ENCODE assay signal across 8 mouse cellular contexts in genomic region chr2:32914362-32914761, GRCm38 (mm10). TPM values are rescaled to one million over a fixed set of nuclear protein-coding genes. Genes with fewer than 3 reads are reported as not detected.
DNase-seq lines count a peak whose midpoint lies in the region; ATAC-seq lines count a peak whose summit lies in the region.

No protein-coding gene starts in this region.

- H3K9me3 ChIP-seq in heart, embryonic 14.5 days (ENCODE audit: control insufficient read depth, low read length), result no peaks in the 10 kb centered on the region
- H3K9me3 ChIP-seq in liver, embryonic 11.5 days (ENCODE audit: control insufficient read depth, low read length), result no peaks in the 10 kb centered on the region
- no peaks in the 10 kb centered on the region for H3K9me3 ChIP-seq in stomach, embryonic 14.5 days (ENCODE audit: control insufficient read depth, low read depth, low read length)

- 62% methylated on average over 5 of the region's 5 CpGs for WGBS in heart, embryonic 14.5 days
- WGBS in liver, embryonic 11.5 days, result 74% methylated on average over 5 of the region's 5 CpGs
- 59% methylated on average over 5 of the region's 5 CpGs for WGBS in stomach, embryonic 14.5 days

- H3K27me3 ChIP-seq in heart, embryonic 14.5 days (ENCODE audit: control insufficient read depth, insufficient read depth, low read length), result no peaks in the 10 kb centered on the region
- no peaks in the 10 kb centered on the region for H3K27me3 ChIP-seq in liver, embryonic 11.5 days (replicated peaks; ENCODE audit: control insufficient read depth, insufficient read depth, low read length)
- no peaks in the 10 kb centered on the region for H3K27me3 ChIP-seq in stomach, embryonic 14.5 days (ENCODE audit: control insufficient read depth, insufficient read depth, low read length)

- H3K9ac ChIP-seq in heart, embryonic 14.5 days (ENCODE audit: low read length), result peak overlapping the region; percentile 64
- H3K9ac ChIP-seq in liver, embryonic 11.5 days (ENCODE audit: low read depth, low read length), result no peak overlapping the region
- H3K9ac ChIP-seq in stomach, embryonic 14.5 days (replicated peaks; ENCODE audit: low read depth, low read length), result 0 out of 2 replicates have a peak overlapping the region, but pooled peaks have one; percentile 18

- peak; percentile 53 for DNase-seq in ovary, postnatal 36 days (ENCODE audit: low spot score)
- no peak for DNase-seq in ovary, adult 18-20 months (ENCODE audit: low spot score)
- DNase-seq in liver, embryonic 11.5 days (ENCODE audit: low spot score), result no peak
- no peak for DNase-seq in spleen, postnatal 10 days (ENCODE audit: low spot score in 2 of 2)
- DNase-seq in frontal cortex, postnatal 10 days (ENCODE audit: low spot score in 2 of 2), result no peak

- peak overlapping the region; percentile 21 for H3K4me2 ChIP-seq in heart, embryonic 14.5 days (ENCODE audit: low read length)
- H3K4me2 ChIP-seq in liver, embryonic 11.5 days, result no peak overlapping the region
- no peak overlapping the region for H3K4me2 ChIP-seq in stomach, embryonic 14.5 days (replicated peaks; ENCODE audit: low read depth, low read length)

- no peak overlapping the region for H3K4me3 ChIP-seq in heart, embryonic 14.5 days (ENCODE audit: control insufficient read depth in 1 of 2, insufficient read depth in 1 of 2, low read depth in 1 of 2, low read length in 2 of 2)
- H3K4me3 ChIP-seq in liver, embryonic 11.5 days (ENCODE audit: low read depth, low read length), result no peak overlapping the region
- no peak overlapping the region for H3K4me3 ChIP-seq in stomach, embryonic 14.5 days (ENCODE audit: low read depth, low read length)

- H3K4me1 ChIP-seq in heart, embryonic 14.5 days (ENCODE audit: control insufficient read depth in 2 of 2, insufficient read depth in 2 of 2, low read length in 2 of 2), result peaks cover 18 to 25% of the 10 kb centered on the region in 2 experiments
- peaks cover 21% of the 10 kb centered on the region for H3K4me1 ChIP-seq in liver, embryonic 11.5 days (replicated peaks; ENCODE audit: control insufficient read depth, insufficient read depth, low read length)
- H3K4me1 ChIP-seq in stomach, embryonic 14.5 days (ENCODE audit: control insufficient read depth, insufficient read depth, low read length), result peaks cover 15% of the 10 kb centered on the region

- peak overlapping the region; percentile 93 to 97 for H3K27ac ChIP-seq in heart, embryonic 14.5 days (replicated peaks in 1 of 2; ENCODE audit: control insufficient read depth in 1 of 2, insufficient read depth in 1 of 2, low read depth in 2 of 2, low read length in 2 of 2)
- peak overlapping the region; percentile 51 for H3K27ac ChIP-seq in liver, embryonic 11.5 days (ENCODE audit: low read depth, low read length)
- H3K27ac ChIP-seq in stomach, embryonic 14.5 days (ENCODE audit: low read length), result peak overlapping the region; percentile 85

- peak; percentile 5; the same call in 1 of the 2 replicates for ATAC-seq in heart, embryonic 14.5 days (ENCODE audit: insufficient number of reproducible peaks, insufficient read depth, low FRiP score, low read depth)
- ATAC-seq in liver, embryonic 11.5 days (replicated peaks; ENCODE audit: low FRiP score), result no peak
- ATAC-seq in stomach, embryonic 14.5 days (ENCODE audit: insufficient number of reproducible peaks, insufficient read depth, low FRiP score, low read depth), result peak; percentile 54
- no peak for ATAC-seq in granulocyte monocyte progenitor cell, adult 5-6 weeks (replicated peaks; ENCODE audit: poor library complexity, severe bottlenecking)

- H3K36me3 ChIP-seq in heart, embryonic 14.5 days (ENCODE audit: control insufficient read depth, insufficient read depth, low read length), result peaks cover 72% of the 10 kb centered on the region
- peaks cover 4% of the 10 kb centered on the region for H3K36me3 ChIP-seq in liver, embryonic 11.5 days (ENCODE audit: control insufficient read depth, insufficient read depth, low read length)
- peaks cover 41% of the 10 kb centered on the region for H3K36me3 ChIP-seq in stomach, embryonic 14.5 days (ENCODE audit: control insufficient read depth, insufficient read depth, low read length)

RNA-seq across cellular contexts. Expression of gene Fam129b, which starts 38.4 kb away (rescaled TPM):
- 18.1 and 25.1 TPM in 2 replicates for polyA plus RNA-seq in heart, embryonic 14.5 days (2014; fragmentation: Nextera tagmentation; extraction: Ambion mirVana)
- polyA plus RNA-seq in liver, embryonic 11.5 days (2014; fragmentation: Nextera tagmentation; extraction: Ambion mirVana), result 11.1 and 11.9 TPM in 2 replicates
- polyA plus RNA-seq in stomach, embryonic 14.5 days (2014; fragmentation: Nextera tagmentation; extraction: Ambion mirVana), result 31.9 and 34.7 TPM in 2 replicates
- 7.9 and 20.5 TPM in 2 replicates for total RNA-seq in granulocyte monocyte progenitor cell, adult 5-6 weeks (2014; fragmentation: Nextera tagmentation)
- 6.2 and 9.6 TPM in 2 replicates for total RNA-seq in granulocyte monocyte progenitor cell, adult 5-6 weeks (2017)

RNA-seq across cellular contexts. Expression of gene Rpl12, which starts 47.0 kb away (rescaled TPM):
- 112 and 129 TPM in 2 replicates for polyA plus RNA-seq in heart, embryonic 14.5 days (2014; fragmentation: Nextera tagmentation; extraction: Ambion mirVana)
- 276 and 295 TPM in 2 replicates for polyA plus RNA-seq in liver, embryonic 11.5 days (2014; fragmentation: Nextera tagmentation; extraction: Ambion mirVana)
- polyA plus RNA-seq in stomach, embryonic 14.5 days (2014; fragmentation: Nextera tagmentation; extraction: Ambion mirVana), result 232 and 269 TPM in 2 replicates
- total RNA-seq in granulocyte monocyte progenitor cell, adult 5-6 weeks (2014; fragmentation: Nextera tagmentation), result 3,079 and 3,298 TPM in 2 replicates
- total RNA-seq in granulocyte monocyte progenitor cell, adult 5-6 weeks (2017), result 2,139 and 2,991 TPM in 2 replicates

RNA-seq across cellular contexts. Expression of gene Lrsam1, which starts 47.1 kb away (rescaled TPM):
- polyA plus RNA-seq in heart, embryonic 14.5 days (2014; fragmentation: Nextera tagmentation; extraction: Ambion mirVana), result 6.3 and 7.4 TPM in 2 replicates
- polyA plus RNA-seq in liver, embryonic 11.5 days (2014; fragmentation: Nextera tagmentation; extraction: Ambion mirVana), result 6.1 and 6.7 TPM in 2 replicates
- 7.8 and 8.8 TPM in 2 replicates for polyA plus RNA-seq in stomach, embryonic 14.5 days (2014; fragmentation: Nextera tagmentation; extraction: Ambion mirVana)
- 9.6 and 14.7 TPM in 2 replicates for total RNA-seq in granulocyte monocyte progenitor cell, adult 5-6 weeks (2014; fragmentation: Nextera tagmentation)
- 2.8 and 3.2 TPM in 2 replicates for total RNA-seq in granulocyte monocyte progenitor cell, adult 5-6 weeks (2017)

Comparison
In these comparisons a context has a peak if more than half of its experiments do, and no peak if none do; other contexts are left out.
1. ATAC-seq: peak in heart, embryonic 14.5 days (single experiment) and stomach, embryonic 14.5 days (single experiment); none in liver, embryonic 11.5 days (single experiment) and granulocyte monocyte progenitor cell, adult 5-6 weeks (single experiment).
2. Peak in every context shown above with its lines, with median percentiles within 50 percentile points of each other: H3K27ac ChIP-seq.